Mouse (Mus musculus) heart, adult 2 months (tissue): ENCODE measurements at regions not wholly inside any gene's neighbourhood (a gene's known extent, or its start where the extent isn't known, plus 50 kb on each side); places are given as distances from the start of the nearest gene placed in this dataset.

Experiments
- CTCF ChIP-seq: fragments of 200-600 bp; IDR thresholded peaks from 2 replicates; pipeline ENCODE4 v1.8.1; 2022; ENCODE audit warnings: antibody characterized with exemption, mild to moderate bottlenecking, moderate library complexity
- POLR2A ChIP-seq: fragments of 200-500 bp; IDR thresholded peaks from 2 replicates; pipeline ENCODE4 v1.6.1; 2011; ENCODE audit warnings: mild to moderate bottlenecking, low read depth, low read length, control low read depth; ENCODE audit not compliant: insufficient read depth

GRCm38 (mm10) chr11:24972359-24972758, 894.5 kb downstream of the Bcl11a start:
- TF ChIP-seq CTCF, result no peak
- TF ChIP-seq POLR2A, result no peak
